Mouse (Mus musculus) fibroblast of lung, adult 2 months (primary cell): ENCODE results near the gene Man1a.

Experiments used
- DNase-seq: peaks from one replicate; pipeline ENCODE4 v3.0.0-alpha.2; 2011; ENCODE audit warnings: low read depth

Man1a gene

DNA sequence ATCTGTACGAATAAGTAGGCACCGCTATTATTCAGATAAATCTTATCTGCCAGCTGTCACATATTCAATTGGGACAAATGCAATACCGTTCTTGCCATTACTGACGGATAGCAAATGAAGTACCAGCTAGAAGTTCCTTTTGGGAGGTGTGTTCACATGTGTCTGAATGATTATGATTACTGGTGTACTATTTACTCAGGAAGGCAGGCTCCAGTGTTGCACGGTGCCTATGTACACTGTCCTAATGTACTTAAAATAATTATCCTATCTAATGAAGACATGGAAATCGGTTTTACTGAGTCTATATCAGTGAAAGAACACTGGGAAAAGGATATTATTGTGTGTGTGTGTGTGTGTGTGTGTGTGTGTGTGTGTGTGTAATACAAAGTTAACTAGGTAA is 160.7 kb downstream of the Man1a start:
- no peak for DNase-seq

DNA sequence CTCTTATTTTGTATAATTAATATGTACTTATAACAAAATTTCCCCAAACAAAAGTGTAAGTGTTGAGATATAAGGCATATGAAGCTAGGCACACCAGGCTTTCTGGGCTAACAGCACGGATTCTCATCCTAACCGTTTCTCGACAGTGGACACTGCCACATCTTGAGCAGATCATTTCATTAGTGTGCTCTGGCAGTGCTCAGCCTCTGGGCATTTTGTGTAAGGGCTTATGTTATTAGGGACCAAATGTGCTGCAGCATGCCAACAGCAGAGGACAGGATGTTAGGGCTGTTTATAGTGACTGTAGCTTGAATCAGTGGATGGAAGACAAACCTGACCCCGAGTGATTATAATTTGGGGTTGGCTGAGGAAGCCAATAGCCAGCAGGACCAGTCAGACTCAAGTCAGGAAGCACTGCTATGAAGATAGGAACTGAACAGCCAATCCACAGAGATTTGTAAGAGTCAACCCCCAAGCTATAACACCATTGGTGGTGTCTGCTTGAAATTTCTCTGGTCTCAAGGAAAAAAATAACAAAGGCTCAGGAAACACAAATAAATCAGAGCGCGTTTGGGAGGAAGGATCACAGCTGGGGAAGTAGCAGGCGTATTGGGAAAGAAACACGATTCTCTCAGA is 161.3 kb downstream of the Man1a start:
- no peak for DNase-seq

GRCm38 (mm10) chr10:53913546-53914312 is 162.7 kb downstream of the Man1a start:
- no peak for DNase-seq

GRCm38 (mm10) chr10:53889512-53889911 is 186.9 kb downstream of the Man1a start:
- no peak for DNase-seq

- DNase-seq: no peak
Observed at GRCm38 (mm10) chr10:53888382-53889110, 187.9 kb downstream of the Man1a start.

DNA sequence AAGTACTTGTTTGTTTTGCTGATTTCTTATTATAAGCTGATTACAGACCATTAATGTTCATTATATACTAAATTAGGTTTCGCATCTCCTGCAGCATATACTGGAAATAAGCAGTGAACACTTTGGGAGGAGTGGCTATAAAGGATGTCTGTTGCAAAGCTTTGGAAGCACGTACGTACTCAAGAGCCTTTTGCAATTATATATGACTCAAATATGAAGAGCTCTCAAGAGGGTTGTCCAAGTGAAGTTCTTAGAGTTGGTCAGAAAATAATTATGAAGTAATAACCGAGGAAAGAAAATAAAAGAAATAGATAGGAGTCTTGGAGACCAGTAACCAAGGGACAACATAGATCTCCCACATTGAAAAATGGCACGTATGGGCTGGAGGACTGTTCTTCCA is 189.9 kb downstream of the Man1a start:
- DNase-seq: no peak

DNA sequence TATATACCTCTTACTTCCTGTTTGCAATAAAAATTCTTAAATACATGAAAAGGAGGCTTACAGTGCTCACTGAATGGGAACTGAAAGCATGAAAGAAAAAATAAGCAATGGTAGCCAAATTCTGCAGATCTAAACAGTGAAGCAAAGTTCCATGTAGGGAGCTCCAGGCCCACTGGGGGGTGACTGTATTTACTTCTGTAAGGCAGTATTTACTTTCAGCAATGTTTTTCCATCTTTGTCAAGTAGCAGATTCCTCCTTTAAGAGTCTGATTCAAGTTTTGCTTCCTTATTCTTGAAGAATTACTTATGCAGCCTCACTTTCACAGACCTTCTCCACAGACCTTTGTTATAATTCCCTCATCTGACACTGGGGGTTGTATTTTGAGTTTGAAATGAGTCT is 195.1 kb downstream of the Man1a start:
- no peak for DNase-seq

- peak; percentile 33 for DNase-seq
Observed at GRCm38 (mm10) chr10:53875896-53876295, 200.5 kb downstream of the Man1a start.

DNA sequence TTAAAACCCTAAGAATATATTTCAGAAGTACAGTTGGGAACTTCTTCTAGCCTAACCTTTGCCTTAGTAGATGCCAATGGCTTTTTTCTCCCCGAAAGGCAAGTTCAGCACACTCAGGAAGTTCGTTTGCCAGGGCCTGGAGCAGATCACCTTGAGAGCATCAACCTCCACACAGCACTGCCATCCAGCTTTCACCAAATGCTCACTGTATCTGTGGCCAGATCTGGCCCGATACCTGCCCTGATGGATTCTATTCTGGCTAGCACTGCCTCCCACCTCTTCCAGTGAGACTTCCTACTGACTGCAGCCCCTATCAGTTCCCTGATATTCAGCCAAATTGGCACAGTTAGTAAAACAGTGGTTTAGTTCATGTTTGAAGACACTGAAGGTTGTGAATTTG is 202.2 kb downstream of the Man1a start:
- no peak for DNase-seq

GRCm38 (mm10) chr10:53863486-53864357 is 212.7 kb downstream of the Man1a start:
- peak; percentile 76 for DNase-seq

DNA sequence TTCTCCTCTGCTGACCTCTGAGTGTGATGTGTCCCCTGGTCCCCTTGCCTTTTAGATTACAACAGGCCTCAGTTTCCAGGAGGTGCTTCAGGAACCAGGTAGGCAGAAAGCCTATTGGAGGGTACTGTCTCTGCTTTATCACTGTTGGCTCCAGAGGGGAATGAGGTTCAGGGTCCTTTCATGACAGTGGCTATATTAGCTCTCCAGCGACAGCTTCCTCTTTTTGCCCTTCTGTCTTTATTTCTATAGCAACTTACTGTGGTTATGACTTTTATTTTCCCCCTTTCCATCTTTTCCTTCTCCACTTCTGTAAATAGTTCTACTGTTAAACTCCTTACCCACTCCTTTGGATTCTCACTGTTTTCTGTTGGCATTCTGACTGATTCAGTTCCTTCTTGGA is 216.5 kb downstream of the Man1a start:
- DNase-seq: no peak

DNA sequence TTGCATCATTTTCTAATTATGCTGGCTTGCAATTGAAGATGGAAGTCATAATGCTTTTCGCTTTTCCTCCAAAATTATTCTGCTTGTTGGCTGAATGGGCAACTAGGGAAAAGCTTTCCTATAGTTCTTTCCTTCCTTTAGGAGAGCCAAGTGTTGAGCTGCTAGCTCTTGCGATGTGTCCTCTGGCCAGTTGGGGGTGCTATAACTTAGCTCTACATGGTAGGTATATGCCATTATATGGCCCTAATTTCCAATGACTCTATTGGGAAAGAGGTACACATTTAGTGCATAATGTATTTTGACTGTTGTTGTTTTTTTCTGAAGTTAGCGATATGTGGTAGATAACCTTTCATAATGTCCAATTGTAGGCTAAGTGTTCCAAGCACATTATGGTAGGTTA is 217.2 kb downstream of the Man1a start:
- no peak for DNase-seq
